Mouse (Mus musculus) limb, embryonic 14.5 days (tissue): ENCODE results near the gene Gm45799. TPM values are rescaled to one million over a fixed set of nuclear protein-coding genes. Genes with fewer than 3 reads are reported as not detected.

Source experiments
- ATAC-seq: fragments of 200-750 bp; cut with Nextera tagmentation; 2 replicates; pipeline ENCODE4 v1.8.0; 2017; ENCODE audit warnings: low read depth, moderate number of reproducible peaks, moderate TSS enrichment; ENCODE audit not compliant: low FRiP score
- DNase-seq: peaks from one replicate; pipeline ENCODE4 v3.0.0-alpha.2; 2015; ENCODE audit warnings: low spot score
- H3K27ac ChIP-seq: fragments of 300-500 bp; sonication (generic); replicated peaks from 2 replicates; pipeline ENCODE4 v1.5.1; 2014; ENCODE audit warnings: low read depth, mild to moderate bottlenecking, low read length, moderate library complexity, mixed read lengths
- H3K27me3 ChIP-seq: fragments of 300-500 bp; sonication (generic); 2 replicates; pipeline ENCODE4 v1.6.1; 2014; ENCODE audit warnings: low read length, mixed read lengths; ENCODE audit not compliant: control insufficient read depth, insufficient read depth
- H3K36me3 ChIP-seq: fragments of 300-500 bp; sonication (generic); 2 replicates; pipeline ENCODE4 v1.6.1; 2014; ENCODE audit warnings: mild to moderate bottlenecking, low read length, moderate library complexity, mixed read lengths; ENCODE audit not compliant: control insufficient read depth, insufficient read depth
- H3K4me1 ChIP-seq: fragments of 300-500 bp; sonication (generic); 2 replicates; pipeline ENCODE4 v1.6.1; 2014; ENCODE audit warnings: antibody characterized with exemption, low read length, mixed read lengths; ENCODE audit not compliant: control insufficient read depth, insufficient read depth
- H3K4me2 ChIP-seq: fragments of 300-500 bp; sonication (generic); replicated peaks from 2 replicates; pipeline ENCODE4 v1.6.1; 2014; ENCODE audit warnings: low read depth, mild to moderate bottlenecking, low read length, moderate library complexity; ENCODE audit not compliant: severe bottlenecking
- H3K4me3 ChIP-seq: fragments of 300-500 bp; sonication (generic); replicated peaks from 2 replicates; pipeline ENCODE4 v1.5.1; 2014; ENCODE audit warnings: low read length
- H3K9ac ChIP-seq: fragments of 300-500 bp; sonication (generic); 2 replicates; pipeline ENCODE4 v1.6.1; 2014; ENCODE audit warnings: mild to moderate bottlenecking, low read depth, low read length, moderate library complexity; ENCODE audit not compliant: severe bottlenecking
- H3K9me3 ChIP-seq: fragments of 300-500 bp; sonication (generic); 2 replicates; pipeline ENCODE4 v1.6.1; 2016; ENCODE audit warnings: low read length; ENCODE audit not compliant: control insufficient read depth
- POLR2A ChIP-seq: fragments of 200-500 bp; IDR thresholded peaks from 2 replicates; pipeline ENCODE4 v1.8.0; 2012; ENCODE audit warnings: inconsistent platforms, mild to moderate bottlenecking, moderate library complexity, borderline replicate concordance; ENCODE audit not compliant: insufficient read depth, insufficient read length; ENCODE audit errors: extremely low read depth
- WGBS: fragments of 180-500 bp; shearing (Covaris S2); extraction: QIAGEN DNeasy Blood & Tissue Kit; methylation state at CpG from one replicate; pipeline ENCODE4 v1.1.7; 2014; 5-methylcytosine and 5-hydroxymethylcytosine counted together
- polyA plus RNA-seq, 2 experiments: library from polyadenylated mRNA; depleted of rRNA in 1 of 2; stranded (reverse) in 1 of 2; unstranded in 1 of 2; fragments of >200 nt; fragmentation: Nextera tagmentation in 1 of 2; extraction: Ambion mirVana in 1 of 2; gene quantifications; 2 replicates each; pipeline versions ENCODE4 v1.2.1 to v1.2.3; 2012 to 2014

Gm45799 gene
- polyA plus RNA-seq (2012; rRNA removed) (173 and 186 TPM in 2 replicates), polyA plus RNA-seq (2014; fragmentation: Nextera tagmentation; extraction: Ambion mirVana) (37.8 and 40.4 TPM in 2 replicates)

DNA sequence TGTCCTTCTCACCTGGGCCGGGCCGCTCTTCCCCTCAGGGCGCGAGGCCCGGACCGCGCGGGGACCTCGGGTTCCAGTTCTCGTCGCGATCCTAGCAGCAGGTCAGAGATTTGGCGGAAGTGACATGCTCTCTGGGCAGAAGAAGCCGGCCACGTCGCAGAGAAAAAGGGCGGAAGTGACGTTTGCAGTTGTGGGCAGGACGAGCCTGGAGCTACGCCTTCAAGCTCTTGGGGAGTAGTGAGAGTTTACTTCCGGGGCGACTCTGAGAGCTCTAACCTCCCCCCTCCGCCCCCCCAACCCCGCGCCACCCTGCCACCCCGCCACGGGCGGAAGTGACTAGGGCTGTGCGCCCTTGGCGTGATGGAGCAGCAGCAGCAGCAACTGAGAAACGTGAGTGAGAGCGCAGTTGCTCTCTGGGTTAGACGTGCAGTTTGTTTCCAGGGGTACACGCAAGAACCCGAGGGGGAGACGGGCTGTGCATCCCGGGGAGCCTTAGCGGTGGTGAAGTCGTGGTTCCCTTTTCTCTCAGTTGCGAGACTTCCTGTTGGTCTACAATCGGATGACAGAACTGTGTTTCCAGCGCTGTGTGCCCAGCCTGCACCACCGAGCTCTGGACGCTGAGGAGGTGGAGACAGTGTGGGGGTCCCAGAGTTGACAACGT is at the start of gene Gm45799, which contains the start of gene Arfip2:
Gene Gm45799 (plus strand): TSS at position 320 of the 661 bp plus-strand sequence.
Gene Arfip2 (minus strand): TSS at position 184 of the 661 bp plus-strand sequence.
- ATAC-seq = peak; percentile 98
- Histone ChIP-seq H3K4me3 (peak within 1 kb of the TSS; percentile 77), H3K27ac (peak within 1 kb of the TSS; percentile 87), H3K27me3 (no peaks in the 10 kb centered on the region), H3K9me3 (no peaks in the 10 kb centered on the region), H3K4me2 (peak within 1 kb of the TSS; percentile 93), H3K4me1 (peaks cover 14% of the 10 kb centered on the region; the same call in 1 of the 2 replicates), H3K36me3 (peaks cover 44% of the 10 kb centered on the region), H3K9ac (peak within 1 kb of the TSS; percentile 82)
- 0% methylated on average over 38 of the region's 45 CpGs for WGBS
- peak; percentile 30; the same call in 1 of the 2 replicates for TF ChIP-seq POLR2A
- DNase-seq = peak; percentile 99

DNA sequence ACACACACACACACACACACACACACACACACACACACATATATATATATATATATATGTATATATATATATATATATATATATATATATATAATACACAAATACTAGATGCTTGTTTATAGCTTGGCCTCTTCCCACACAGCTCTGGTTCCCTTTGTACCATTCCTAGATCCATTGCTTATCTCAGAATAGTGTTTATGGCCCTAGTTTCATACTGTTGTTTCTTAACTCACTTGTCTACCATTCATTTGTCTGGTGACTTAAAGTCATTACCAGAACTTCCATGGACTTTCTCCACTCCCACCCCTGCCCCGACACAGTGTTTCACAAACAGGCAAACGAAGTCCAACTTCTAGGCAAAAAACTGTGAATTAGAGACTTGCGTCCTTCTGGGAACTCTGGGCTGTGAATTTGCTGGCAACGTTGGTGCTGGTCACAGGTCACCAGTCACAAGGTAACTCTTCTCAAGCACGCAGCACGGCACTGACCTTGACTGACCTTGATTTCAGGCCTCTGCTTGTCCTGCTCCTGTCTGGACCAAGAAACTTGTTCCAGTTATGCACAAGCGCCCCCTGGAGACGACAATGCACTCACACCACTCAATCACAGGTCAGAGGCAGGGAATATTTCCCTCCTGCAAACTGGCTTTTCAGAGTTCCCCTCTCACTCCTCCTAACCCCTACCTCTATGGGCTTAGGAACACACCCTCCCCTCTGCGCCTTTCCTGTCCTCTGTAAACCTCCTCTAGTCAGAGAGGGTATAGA is 37.3 kb upstream of the Gm45799 start:
- no peak overlapping the region for H3K9ac ChIP-seq
- no peak overlapping the region for H3K27ac ChIP-seq
- TF ChIP-seq POLR2A = no peak
- H3K36me3 ChIP-seq = no peaks in the 10 kb centered on the region
- 28% methylated on average over 9 of the region's 9 CpGs for WGBS
- H3K4me1 ChIP-seq = no peaks in the 10 kb centered on the region
- H3K4me3 ChIP-seq = no peak overlapping the region
- DNase-seq = peak; percentile 17
- ATAC-seq = peak; percentile 41; the same call in 1 of the 2 replicates
- H3K9me3 ChIP-seq = peaks cover 5% of the 10 kb centered on the region; the same call in 1 of the 2 replicates
- H3K27me3 ChIP-seq = no peaks in the 10 kb centered on the region
- no peak overlapping the region for H3K4me2 ChIP-seq

DNA sequence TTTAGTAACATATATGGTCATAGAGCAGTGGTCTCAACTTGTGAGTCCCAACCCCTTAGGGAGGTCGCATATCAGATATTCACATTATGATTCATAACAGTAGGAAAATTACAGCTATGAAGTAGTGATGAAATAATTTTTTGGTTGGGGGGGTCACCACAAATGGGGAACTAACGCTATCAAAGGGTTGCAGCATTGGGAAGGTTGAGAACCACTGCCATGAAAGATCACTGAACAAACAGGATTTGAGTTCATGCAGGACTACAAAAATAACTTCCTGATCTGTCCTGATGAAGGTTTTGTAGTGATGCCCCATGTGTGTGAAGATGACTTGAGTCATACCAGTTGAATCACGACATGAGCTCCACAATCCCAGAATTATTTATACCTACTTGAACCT is 31.9 kb upstream of the Gm45799 start:
- H3K4me2 ChIP-seq = no peak overlapping the region
- peaks cover 5% of the 10 kb centered on the region; the same call in 1 of the 2 replicates for H3K9me3 ChIP-seq
- no peak overlapping the region for H3K27ac ChIP-seq
- H3K4me3 ChIP-seq = no peak overlapping the region
- no peaks in the 10 kb centered on the region for H3K27me3 ChIP-seq
- H3K4me1 ChIP-seq = no peaks in the 10 kb centered on the region
- no peak for TF ChIP-seq POLR2A
- ATAC-seq (no peak), DNase-seq (no peak)
- WGBS = 82% methylated on average over 3 of the region's 3 CpGs
- peaks cover 40% of the 10 kb centered on the region for H3K36me3 ChIP-seq
- no peak overlapping the region for H3K9ac ChIP-seq

DNA sequence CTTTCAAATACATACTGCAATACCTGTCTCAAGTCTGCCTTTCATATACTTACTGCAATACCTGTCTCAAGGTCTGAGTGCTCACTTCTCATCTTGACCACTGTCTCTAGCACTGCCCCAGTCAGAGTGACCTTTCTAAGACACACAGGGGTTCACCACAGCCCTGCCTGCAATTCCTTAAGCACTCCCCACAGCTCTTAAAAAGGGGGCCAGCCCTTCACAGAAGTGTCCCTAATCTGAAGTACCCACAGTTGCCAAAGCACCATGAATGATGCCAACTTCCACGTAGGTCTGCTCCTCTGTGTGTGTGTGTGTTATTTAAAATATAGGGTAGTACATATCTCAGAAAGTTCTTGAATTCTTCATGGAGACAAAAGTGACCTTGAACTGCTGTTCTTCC is 28.6 kb upstream of the Gm45799 start:
- Histone ChIP-seq H3K4me2 (no peak overlapping the region), H3K27ac (no peak overlapping the region), H3K27me3 (no peaks in the 10 kb centered on the region), H3K9me3 (no peaks in the 10 kb centered on the region), H3K9ac (no peak overlapping the region), H3K4me1 (no peaks in the 10 kb centered on the region), H3K36me3 (peaks cover 69% of the 10 kb centered on the region), H3K4me3 (no peak overlapping the region)
- WGBS = 95% methylated on average over 1 of the region's 1 CpGs
- ATAC-seq (no peak), DNase-seq (no peak)
- TF ChIP-seq POLR2A = no peak

DNA sequence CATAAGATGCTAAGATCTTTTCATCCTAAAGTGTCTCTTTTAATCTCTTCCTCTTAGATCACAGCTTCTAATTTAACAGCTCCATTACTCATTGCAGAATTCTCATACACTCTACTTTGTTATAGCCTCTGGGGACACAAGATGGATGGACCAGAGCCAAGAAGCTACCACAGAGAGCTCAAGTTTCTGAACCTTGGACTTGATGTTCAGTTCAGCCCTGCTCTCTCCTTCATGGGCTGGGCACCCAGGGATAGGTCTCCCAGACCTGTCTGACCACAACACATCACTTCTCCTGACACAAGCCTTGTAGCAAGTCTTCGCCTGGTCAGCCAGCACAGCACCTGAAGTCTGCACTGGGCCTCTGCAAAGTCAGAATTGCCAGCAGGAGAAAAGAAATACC is 26.0 kb upstream of the Gm45799 start:
- ATAC-seq = no peak
- no peak overlapping the region for H3K27ac ChIP-seq
- no peaks in the 10 kb centered on the region for H3K9me3 ChIP-seq
- H3K4me3 ChIP-seq = no peak overlapping the region
- WGBS = 84% methylated on average over 1 of the region's 1 CpGs
- H3K36me3 ChIP-seq = peaks cover 96% of the 10 kb centered on the region
- DNase-seq = no peak
- no peak for TF ChIP-seq POLR2A
- no peaks in the 10 kb centered on the region for H3K27me3 ChIP-seq
- H3K9ac ChIP-seq = no peak overlapping the region
- no peak overlapping the region for H3K4me2 ChIP-seq
- H3K4me1 ChIP-seq = no peaks in the 10 kb centered on the region
